Comparison of ENCODE assay signal across 10 mouse cellular contexts in genomic region chr4:150049564-150050226, GRCm38 (mm10). TPM values are rescaled to one million over a fixed set of nuclear protein-coding genes. Genes with fewer than 3 reads are reported as not detected.
DNase-seq lines count a peak whose midpoint lies in the region; ATAC-seq and TF ChIP-seq lines count a peak whose summit lies in the region.
"Had no signal": no experiment of that assay in that cellular context is flagged by ENCODE, and none has a peak within 500 bp of the region (broad histone marks: within the 10 kb centered on the region; RNA-seq: fewer than 3 reads in every experiment).

No protein-coding gene starts in this region.

- ATAC-seq in forebrain, embryonic 13.5 days: no peak
- ATAC-seq in forebrain, embryonic 14.5 days: no peak
- ATAC-seq in lung, embryonic 14.5 days (ENCODE audit: insufficient read depth): no peak
- ATAC-seq in limb, embryonic 15.5 days (ENCODE audit: insufficient number of reproducible peaks, low FRiP score, low TSS enrichment, low read depth): no peak

- H3K4me1 ChIP-seq in forebrain, embryonic 13.5 days: peaks cover 20% of the 10 kb centered on the region
- H3K4me1 ChIP-seq in forebrain, embryonic 14.5 days (ENCODE audit: control insufficient read depth, insufficient read depth, low read length): peaks cover 14% of the 10 kb centered on the region
- H3K4me1 ChIP-seq in lung, embryonic 14.5 days (ENCODE audit: insufficient read depth): 0 out of 2 replicates have a peak, but pooled peaks cover 9% of the 10 kb centered on the region
- no peaks in the 10 kb centered on the region for H3K4me1 ChIP-seq in brown adipose tissue, adult 24 weeks (ENCODE audit: control insufficient read depth, insufficient read depth, insufficient read length, low read length)
- H3K4me1 ChIP-seq in limb, embryonic 15.5 days: peaks cover 21% of the 10 kb centered on the region

- H3K27me3 ChIP-seq in forebrain, embryonic 13.5 days: peaks cover 55% of the 10 kb centered on the region
- peaks cover 34% of the 10 kb centered on the region for H3K27me3 ChIP-seq in forebrain, embryonic 14.5 days (replicated peaks; ENCODE audit: control insufficient read depth, insufficient read depth, low read length)
- H3K27me3 ChIP-seq in lung, embryonic 14.5 days (ENCODE audit: insufficient read depth, low read length): peaks cover 6% of the 10 kb centered on the region; the same call in 1 of the 2 replicates
- peaks cover 36% of the 10 kb centered on the region for H3K27me3 ChIP-seq in limb, embryonic 15.5 days

- no peaks in the 10 kb centered on the region for H3K36me3 ChIP-seq in forebrain, embryonic 13.5 days (ENCODE audit: poor library complexity, severe bottlenecking)
- H3K36me3 ChIP-seq in forebrain, embryonic 14.5 days (ENCODE audit: control insufficient read depth, insufficient read depth, low read length): no peaks in the 10 kb centered on the region
- H3K36me3 ChIP-seq in lung, embryonic 14.5 days (ENCODE audit: insufficient read depth): no peaks in the 10 kb centered on the region
- H3K36me3 ChIP-seq in limb, embryonic 15.5 days: no peaks in the 10 kb centered on the region
- H3K36me3 ChIP-seq: midbrain, embryonic 13.5 days had no signal

- WGBS in forebrain, embryonic 13.5 days: 14% methylated on average over 13 of the region's 13 CpGs
- WGBS in forebrain, embryonic 14.5 days: 22% methylated on average over 13 of the region's 13 CpGs
- WGBS in lung, embryonic 14.5 days: 19% methylated on average over 13 of the region's 13 CpGs
- 21% methylated on average over 13 of the region's 13 CpGs for WGBS in limb, embryonic 15.5 days

- peak; percentile 29; the same call in 1 of the 2 replicates for TF ChIP-seq CTCF in lung, embryonic 14.5 days (IDR thresholded peaks at IDR 0.05; ENCODE audit: low read depth)

- H3K4me2 ChIP-seq in forebrain, embryonic 13.5 days: no peak overlapping the region
- H3K4me2 ChIP-seq in forebrain, embryonic 14.5 days (ENCODE audit: low read length): no peak overlapping the region
- H3K4me2 ChIP-seq in lung, embryonic 14.5 days: peak overlapping the region; percentile 97
- peak overlapping the region; percentile 92 for H3K4me2 ChIP-seq in limb, embryonic 15.5 days

- no peaks in the 10 kb centered on the region for H3K9me3 ChIP-seq in forebrain, embryonic 13.5 days (replicated peaks)
- no peaks in the 10 kb centered on the region for H3K9me3 ChIP-seq in forebrain, embryonic 14.5 days (replicated peaks; ENCODE audit: control insufficient read depth, low read length)
- no peaks in the 10 kb centered on the region for H3K9me3 ChIP-seq in lung, embryonic 14.5 days (ENCODE audit: low read depth, low read length)
- H3K9me3 ChIP-seq in limb, embryonic 15.5 days: no peaks in the 10 kb centered on the region
- H3K9me3 ChIP-seq: midbrain, embryonic 13.5 days had no signal

- H3K27ac ChIP-seq in forebrain, embryonic 13.5 days: no peak overlapping the region
- no peak overlapping the region for H3K27ac ChIP-seq in forebrain, embryonic 14.5 days (ENCODE audit: low read depth, low read length)
- H3K27ac ChIP-seq in lung, embryonic 14.5 days (ENCODE audit: low read depth): no peak overlapping the region
- H3K27ac ChIP-seq in brown adipose tissue, adult 24 weeks (replicated peaks; ENCODE audit: low read depth, low read length): no peak overlapping the region
- peak overlapping the region; percentile 57; the same call in 1 of the 2 replicates for H3K27ac ChIP-seq in limb, embryonic 15.5 days
- H3K27ac ChIP-seq: midbrain, embryonic 13.5 days had no signal

- H3K4me3 ChIP-seq in forebrain, embryonic 13.5 days: 0 out of 2 replicates have a peak overlapping the region, but pooled peaks have one; percentile 45
- no peak overlapping the region for H3K4me3 ChIP-seq in forebrain, embryonic 14.5 days (ENCODE audit: low read depth, low read length)
- H3K4me3 ChIP-seq in lung, embryonic 14.5 days (ENCODE audit: low read depth, low read length): peak overlapping the region; percentile 63
- peak overlapping the region; percentile 71 for H3K4me3 ChIP-seq in brown adipose tissue, adult 24 weeks (ENCODE audit: insufficient read depth, low read depth, low read length)
- peak overlapping the region; percentile 51; the same call in 1 of the 2 replicates for H3K4me3 ChIP-seq in limb, embryonic 15.5 days

- no peak overlapping the region for H3K9ac ChIP-seq in forebrain, embryonic 13.5 days
- H3K9ac ChIP-seq in forebrain, embryonic 14.5 days (ENCODE audit: low read length): no peak overlapping the region
- no peak overlapping the region; the same call in 1 of the 2 replicates for H3K9ac ChIP-seq in lung, embryonic 14.5 days
- H3K9ac ChIP-seq in limb, embryonic 15.5 days: no peak overlapping the region

- no peak for DNase-seq in forebrain, embryonic 14.5 days (ENCODE audit: low spot score)
- no peak for DNase-seq in lung, embryonic 14.5 days
- no peak for DNase-seq in lung, postnatal 36 days
- no peak for DNase-seq in adrenal gland, postnatal 10 days
- no peak for DNase-seq in embryo, embryonic 9.5 days (ENCODE audit: extremely low spot score)
- DNase-seq: B cell, adult 2 months had no signal

RNA-seq across cellular contexts. Expression of gene Gpr157, which starts 37.5 kb away (rescaled TPM):
- 0.08 and 0.19 TPM in 2 replicates for polyA plus RNA-seq in forebrain, embryonic 13.5 days (2015; fragmentation: Nextera tagmentation; extraction: Ambion mirVana)
- polyA plus RNA-seq in forebrain, embryonic 14.5 days (2014; fragmentation: Nextera tagmentation; extraction: Ambion mirVana): 0.05 and 0.06 TPM in 2 replicates
- 1.4 and 1.5 TPM in 2 replicates for polyA plus RNA-seq in lung, embryonic 14.5 days (2014; fragmentation: Nextera tagmentation; extraction: Ambion mirVana)
- 2.0 and 2.4 TPM in 2 replicates for polyA plus RNA-seq in brown adipose tissue, adult 24 weeks (2012; ENCODE audit: insufficient read depth, insufficient read length, missing spikeins)
- polyA plus RNA-seq in limb, embryonic 15.5 days (2015; fragmentation: Nextera tagmentation; extraction: Ambion mirVana): 1.4 and 1.7 TPM in 2 replicates
- 1 to 10 TPM; 2.7 to 4.9 TPM for total RNA-seq in adrenal gland, postnatal 10 days (2021)

RNA-seq across cellular contexts. Expression of gene H6pd, which starts 40.9 kb away (rescaled TPM):
- polyA plus RNA-seq in forebrain, embryonic 13.5 days (2015; fragmentation: Nextera tagmentation; extraction: Ambion mirVana): 0.98 and 1.4 TPM in 2 replicates
- 1.5 and 1.8 TPM in 2 replicates for polyA plus RNA-seq in forebrain, embryonic 14.5 days (2014; fragmentation: Nextera tagmentation; extraction: Ambion mirVana)
- 20.4 and 22.0 TPM in 2 replicates for polyA plus RNA-seq in lung, embryonic 14.5 days (2014; fragmentation: Nextera tagmentation; extraction: Ambion mirVana)
- 66.4 and 85.8 TPM in 2 replicates for polyA plus RNA-seq in brown adipose tissue, adult 24 weeks (2012; ENCODE audit: insufficient read depth, insufficient read length, missing spikeins)
- polyA plus RNA-seq in limb, embryonic 15.5 days (2015; fragmentation: Nextera tagmentation; extraction: Ambion mirVana): 13.1 and 13.4 TPM in 2 replicates
- 100 to 1,000 TPM; 102 to 133 TPM for total RNA-seq in adrenal gland, postnatal 10 days (2021)

Comparison
In these comparisons a context has a peak if more than half of its experiments do, and no peak if none do; other contexts are left out.
1. H3K4me2 ChIP-seq: peak in lung, embryonic 14.5 days (single experiment) and limb, embryonic 15.5 days (single experiment); none in forebrain, embryonic 13.5 days (single experiment) and forebrain, embryonic 14.5 days (single experiment).